Mouse (Mus musculus): Measurements from ENCODE around the gene Map10.

GRCm38 (mm10) chr8:125645757-125646478, 23.7 kb upstream of the Map10 start:
- TF ChIP-seq CTCF (IDR thresholded peaks at IDR 0.05; ENCODE audit: low read depth) (no peak), EP300 (optimal IDR thresholded peaks at IDR 0.05) (no peak)
